Mouse (Mus musculus) erythroblast, embryonic 14.5 days (primary cell): Measurements from ENCODE around the gene C2cd5.

Experiments used
- GATA1 ChIP-seq: IDR thresholded peaks from 2 replicates; pipeline ENCODE4 v1.6.1; 2012; ENCODE audit warnings: low read length, inconsistent platforms, mixed read lengths
- TAL1 ChIP-seq: IDR thresholded peaks from 3 replicates; pipeline ENCODE4 v1.6.1; 2012; ENCODE audit warnings: low read length, inconsistent platforms, mixed read lengths

DNA sequence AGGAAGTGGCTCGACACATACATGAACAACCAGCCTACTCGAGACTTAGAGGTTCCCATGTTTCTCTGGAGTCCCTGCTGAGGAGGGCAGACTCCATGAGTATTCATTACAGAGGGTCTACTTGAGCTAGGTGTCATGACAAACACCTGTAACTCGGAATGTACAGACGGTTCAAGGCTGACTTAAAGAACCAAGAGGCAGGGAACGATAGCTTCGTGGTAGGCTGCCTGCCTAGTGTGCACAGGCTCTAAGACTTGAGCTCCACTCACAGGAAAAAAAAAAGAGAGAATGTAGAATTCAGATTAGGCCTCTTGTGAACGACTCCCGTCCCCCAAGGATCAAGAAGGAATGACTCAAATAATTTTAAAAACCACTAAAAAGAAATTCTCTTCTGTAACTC, 78.2 kb downstream of the C2cd5 start:
- no peak for TF ChIP-seq TAL1
- TF ChIP-seq GATA1: no peak
